Mouse (Mus musculus): Measurements from ENCODE around the gene Olfr859. TPM values are rescaled to one million over a fixed set of nuclear protein-coding genes. Genes with fewer than 3 reads are reported as not detected.
"Not testable (repeated sequence)": the region's sequence is repeated elsewhere in the genome, so short reads cannot be mapped to it uniquely, and the experiment has no call there.

The Olfr859 gene
- not detected in 2 replicates for polyA plus RNA-seq (2014; fragmentation: Nextera tagmentation; extraction: Ambion mirVana)

DNA sequence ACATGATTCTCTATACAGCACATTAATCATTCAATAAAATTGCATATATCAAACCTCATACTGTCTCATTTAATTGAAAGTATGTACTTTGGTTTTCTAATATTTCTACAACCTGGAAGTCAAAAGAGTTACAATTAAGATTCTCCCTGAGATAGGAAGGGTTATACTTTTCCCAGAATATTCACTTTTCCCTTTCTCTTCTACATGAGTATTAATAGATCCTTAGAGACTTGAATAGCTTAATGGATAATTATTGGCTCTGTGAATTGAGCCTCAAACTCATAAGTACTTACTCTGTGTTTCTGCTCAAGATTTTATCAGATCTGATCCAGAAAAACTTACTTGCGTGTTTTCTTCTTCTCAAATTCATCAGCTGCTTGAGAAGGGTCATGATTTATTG lies at the start of gene Olfr859:
Gene Olfr859, plus strand, starts transcription at position 301 of the 400 bp plus-strand sequence.
- H3K4me2 ChIP-seq (ENCODE audit: low read depth, low read length); H3K4me3 ChIP-seq (ENCODE audit: low read depth, low read length); H3K27me3 ChIP-seq (ENCODE audit: control insufficient read depth, insufficient read depth, low read length); H3K27ac ChIP-seq (replicated peaks; ENCODE audit: low read depth, low read length); ATAC-seq (replicated peaks; ENCODE audit: insufficient number of reproducible peaks, low FRiP score, low TSS enrichment, low read depth); H3K9ac ChIP-seq (replicated peaks; ENCODE audit: low read length); DNase-seq (ENCODE audit: low spot score); H3K36me3 ChIP-seq (replicated peaks; ENCODE audit: control insufficient read depth, insufficient read depth, low read depth, low read length); H3K4me1 ChIP-seq (ENCODE audit: control insufficient read depth, insufficient read depth, low read length); H3K9me3 ChIP-seq (replicated peaks; ENCODE audit: control insufficient read depth, low read length): not testable (repeated sequence)
- WGBS: 73% methylated on average over 1 of the region's 1 CpGs

DNA sequence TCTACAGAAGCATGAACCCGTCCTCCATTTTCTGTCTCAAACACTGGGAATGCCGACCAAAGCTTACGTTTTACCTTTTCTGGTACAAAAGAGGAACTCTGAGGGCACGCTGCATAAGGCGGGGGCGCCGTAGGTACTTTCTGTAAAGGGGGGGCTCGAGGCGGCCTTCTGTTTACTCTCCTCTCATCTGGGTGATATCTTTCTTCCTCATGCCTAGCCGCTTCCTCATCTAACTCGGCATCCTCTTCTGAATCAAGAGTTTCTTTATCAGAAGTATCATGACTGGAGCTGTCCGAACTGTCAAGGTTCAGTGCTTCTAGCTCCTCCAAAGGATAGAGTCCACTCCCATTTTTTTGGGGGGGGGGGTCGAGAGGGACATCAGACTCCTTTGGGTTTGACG lies 35.6 kb upstream of the Olfr859 start:
- H3K9me3 ChIP-seq (replicated peaks; ENCODE audit: control insufficient read depth, low read length): no peaks in the 10 kb centered on the region; the same call in 1 of the 2 replicates
- DNase-seq (ENCODE audit: low spot score) (no peak), ATAC-seq (replicated peaks; ENCODE audit: insufficient number of reproducible peaks, low FRiP score, low TSS enrichment, low read depth) (no peak)
- H3K9ac ChIP-seq (replicated peaks; ENCODE audit: low read length): no peak overlapping the region
- no peak overlapping the region for H3K27ac ChIP-seq (replicated peaks; ENCODE audit: low read depth, low read length)
- no peak overlapping the region for H3K4me2 ChIP-seq (ENCODE audit: low read depth, low read length)
- WGBS: 87% methylated on average over 14 of the region's 14 CpGs
- no peak overlapping the region for H3K4me3 ChIP-seq (ENCODE audit: low read depth, low read length)
- no peaks in the 10 kb centered on the region for H3K27me3 ChIP-seq (ENCODE audit: control insufficient read depth, insufficient read depth, low read length)
- no peaks in the 10 kb centered on the region for H3K36me3 ChIP-seq (replicated peaks; ENCODE audit: control insufficient read depth, insufficient read depth, low read depth, low read length)
- no peaks in the 10 kb centered on the region for H3K4me1 ChIP-seq (ENCODE audit: control insufficient read depth, insufficient read depth, low read length)

DNA sequence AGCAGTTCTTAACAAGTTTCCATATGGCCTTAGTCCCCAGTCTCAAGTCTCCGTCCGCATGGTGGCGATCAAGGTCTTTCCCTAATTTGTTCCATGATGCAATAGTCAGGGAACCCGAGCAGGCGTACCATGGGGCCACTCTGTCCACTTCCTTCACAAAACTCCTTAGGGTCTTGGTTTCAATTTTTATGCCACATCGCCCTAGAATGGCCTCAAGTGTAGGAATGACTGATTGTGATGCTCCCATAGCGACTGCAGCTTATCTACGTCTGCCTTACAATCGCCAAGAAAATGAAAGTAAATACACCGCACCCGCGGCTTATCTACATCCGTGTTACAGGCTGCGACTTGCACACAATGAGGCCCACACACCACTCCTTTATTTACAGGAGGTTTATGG lies 35.0 kb upstream of the Olfr859 start:
- ATAC-seq (replicated peaks; ENCODE audit: insufficient number of reproducible peaks, low FRiP score, low TSS enrichment, low read depth) (no peak), DNase-seq (ENCODE audit: low spot score) (no peak)
- no peak overlapping the region for H3K4me2 ChIP-seq (ENCODE audit: low read depth, low read length)
- 89% methylated on average over 14 of the region's 14 CpGs for WGBS
- H3K9me3 ChIP-seq (replicated peaks; ENCODE audit: control insufficient read depth, low read length): no peaks in the 10 kb centered on the region; the same call in 1 of the 2 replicates
- no peak overlapping the region for H3K27ac ChIP-seq (replicated peaks; ENCODE audit: low read depth, low read length)
- no peak overlapping the region for H3K4me3 ChIP-seq (ENCODE audit: low read depth, low read length)
- H3K4me1 ChIP-seq (ENCODE audit: control insufficient read depth, insufficient read depth, low read length): no peaks in the 10 kb centered on the region
- no peak overlapping the region for H3K9ac ChIP-seq (replicated peaks; ENCODE audit: low read length)
- no peaks in the 10 kb centered on the region for H3K27me3 ChIP-seq (ENCODE audit: control insufficient read depth, insufficient read depth, low read length)
- H3K36me3 ChIP-seq (replicated peaks; ENCODE audit: control insufficient read depth, insufficient read depth, low read depth, low read length): no peaks in the 10 kb centered on the region

DNA sequence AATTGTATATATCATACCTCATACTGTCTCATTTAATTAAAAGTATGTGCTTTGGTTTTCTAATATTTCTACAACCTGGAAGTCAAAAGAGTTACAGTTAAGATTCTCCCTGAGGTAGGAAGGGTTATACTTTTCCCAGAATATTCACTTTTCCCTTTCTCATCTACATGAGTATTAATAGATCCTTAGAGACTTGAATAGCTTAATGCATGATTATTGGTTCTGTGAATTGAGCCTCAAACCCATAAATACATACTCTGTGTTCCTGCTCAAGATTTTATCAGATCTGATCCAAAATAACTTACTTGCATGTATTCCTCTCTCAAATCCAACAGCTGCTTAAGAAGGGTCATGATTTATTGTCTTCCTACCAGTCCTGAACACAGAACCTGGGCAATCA lies 24.7 kb upstream of the Olfr859 start, which contains the start of gene Olfr58:
Gene Olfr58, plus strand, starts transcription at position 301 of the 400 bp plus-strand sequence.
- H3K9ac ChIP-seq (replicated peaks; ENCODE audit: low read length): no peak within 1 kb of the TSS
- no peak within 1 kb of the TSS for H3K27ac ChIP-seq (replicated peaks; ENCODE audit: low read depth, low read length)
- no peak for DNase-seq (ENCODE audit: low spot score)
- H3K4me1 ChIP-seq (ENCODE audit: control insufficient read depth, insufficient read depth, low read length): no peaks in the 10 kb centered on the region
- H3K36me3 ChIP-seq (replicated peaks; ENCODE audit: control insufficient read depth, insufficient read depth, low read depth, low read length): no peaks in the 10 kb centered on the region
- H3K4me3 ChIP-seq (ENCODE audit: low read depth, low read length): no peak within 1 kb of the TSS
- ATAC-seq (replicated peaks; ENCODE audit: insufficient number of reproducible peaks, low FRiP score, low TSS enrichment, low read depth): no peak
- no peaks in the 10 kb centered on the region for H3K27me3 ChIP-seq (ENCODE audit: control insufficient read depth, insufficient read depth, low read length)
- no peak within 1 kb of the TSS for H3K4me2 ChIP-seq (ENCODE audit: low read depth, low read length)
- H3K9me3 ChIP-seq (replicated peaks; ENCODE audit: control insufficient read depth, low read length): no peaks in the 10 kb centered on the region

DNA sequence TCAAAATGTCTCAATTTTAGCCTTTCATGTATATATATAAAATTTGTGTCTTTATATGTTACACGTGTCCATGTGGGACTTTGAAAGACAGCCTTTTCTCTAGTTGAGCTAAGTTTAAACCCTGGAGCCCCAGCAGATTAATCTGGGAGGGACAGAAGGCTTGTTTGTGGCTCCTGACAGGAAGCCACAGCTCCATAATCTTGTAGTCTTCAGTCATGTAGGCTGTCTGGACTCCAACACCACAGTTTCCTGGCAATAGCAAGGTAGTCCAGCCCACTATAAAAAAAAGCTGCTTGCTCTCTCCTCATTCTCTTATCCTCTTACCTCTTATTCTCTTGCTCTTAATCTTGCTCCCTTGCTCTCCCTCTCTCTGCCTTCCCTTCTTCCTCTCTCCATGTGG lies 1.7 kb upstream of the Olfr859 start:
- WGBS: 57% methylated on average over 1 of the region's 1 CpGs
- DNase-seq (ENCODE audit: low spot score) (no peak), ATAC-seq (replicated peaks; ENCODE audit: insufficient number of reproducible peaks, low FRiP score, low TSS enrichment, low read depth) (no peak)
- Histone ChIP-seq H3K4me2 (ENCODE audit: low read depth, low read length) (no peak overlapping the region), H3K9ac (replicated peaks; ENCODE audit: low read length) (no peak overlapping the region), H3K27me3 (ENCODE audit: control insufficient read depth, insufficient read depth, low read length) (no peaks in the 10 kb centered on the region), H3K9me3 (replicated peaks; ENCODE audit: control insufficient read depth, low read length) (no peaks in the 10 kb centered on the region), H3K36me3 (replicated peaks; ENCODE audit: control insufficient read depth, insufficient read depth, low read depth, low read length) (no peaks in the 10 kb centered on the region), H3K4me1 (ENCODE audit: control insufficient read depth, insufficient read depth, low read length) (no peaks in the 10 kb centered on the region), H3K4me3 (ENCODE audit: low read depth, low read length) (no peak overlapping the region), H3K27ac (replicated peaks; ENCODE audit: low read depth, low read length) (no peak overlapping the region)

DNA sequence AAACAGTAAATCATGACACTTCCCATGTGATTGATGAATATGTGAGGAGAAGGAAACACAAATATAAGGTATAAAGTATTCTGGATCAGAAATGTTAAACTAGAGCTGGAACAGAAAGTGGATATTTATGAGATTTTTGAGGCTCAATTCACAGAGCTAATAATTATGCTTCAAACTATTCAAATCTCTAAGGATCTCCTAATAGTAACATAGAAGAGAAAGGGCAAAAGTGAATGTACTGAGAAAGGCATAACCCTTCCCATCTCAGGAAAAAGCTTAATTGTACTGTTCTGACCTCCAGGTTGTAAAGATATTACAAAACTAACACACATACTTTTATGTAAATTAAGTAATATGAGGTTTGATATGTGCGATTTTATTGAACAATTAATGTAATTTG lies 44.9 kb downstream of the Olfr859 start, which contains the start of gene Olfr860:
Gene Olfr860, minus strand, starts transcription at position 101 of the 400 bp plus-strand sequence.
- Histone ChIP-seq H3K27ac (replicated peaks; ENCODE audit: low read depth, low read length) (no peak within 1 kb of the TSS), H3K4me1 (ENCODE audit: control insufficient read depth, insufficient read depth, low read length) (no peaks in the 10 kb centered on the region), H3K4me3 (ENCODE audit: low read depth, low read length) (no peak within 1 kb of the TSS), H3K9ac (replicated peaks; ENCODE audit: low read length) (no peak within 1 kb of the TSS), H3K9me3 (replicated peaks; ENCODE audit: control insufficient read depth, low read length) (no peaks in the 10 kb centered on the region), H3K27me3 (ENCODE audit: control insufficient read depth, insufficient read depth, low read length) (no peaks in the 10 kb centered on the region), H3K4me2 (ENCODE audit: low read depth, low read length) (no peak within 1 kb of the TSS), H3K36me3 (replicated peaks; ENCODE audit: control insufficient read depth, insufficient read depth, low read depth, low read length) (no peaks in the 10 kb centered on the region)
- DNase-seq (ENCODE audit: low spot score): no peak
- ATAC-seq (replicated peaks; ENCODE audit: insufficient number of reproducible peaks, low FRiP score, low TSS enrichment, low read depth): no peak
- 83% methylated on average over 1 of the region's 1 CpGs for WGBS

Other genes starting within 250 kb of the Olfr859 start
- gene Olfr854, start 237.5 kb upstream of the Olfr859 start, polyA plus RNA-seq (2014; fragmentation: Nextera tagmentation; extraction: Ambion mirVana): not detected in 2 replicates
- not detected in 2 replicates for gene Olfr855, start 222.3 kb upstream of the Olfr859 start, polyA plus RNA-seq (2014; fragmentation: Nextera tagmentation; extraction: Ambion mirVana)
- 37.0 and 37.2 TPM in 2 replicates for gene Zfp317, start 182.8 kb upstream of the Olfr859 start, polyA plus RNA-seq (2014; fragmentation: Nextera tagmentation; extraction: Ambion mirVana)
- gene Olfr857, start 95.5 kb upstream of the Olfr859 start, polyA plus RNA-seq (2014; fragmentation: Nextera tagmentation; extraction: Ambion mirVana): not detected in 2 replicates
- gene Olfr58, start 24.6 kb upstream of the Olfr859 start, polyA plus RNA-seq (2014; fragmentation: Nextera tagmentation; extraction: Ambion mirVana): not detected in 2 replicates
- not detected in 2 replicates for gene Olfr860, start 44.8 kb downstream of the Olfr859 start, polyA plus RNA-seq (2014; fragmentation: Nextera tagmentation; extraction: Ambion mirVana)
- gene Olfr862, start 83.1 kb downstream of the Olfr859 start, polyA plus RNA-seq (2014; fragmentation: Nextera tagmentation; extraction: Ambion mirVana): not detected in 2 replicates
- 0.20 and 0.28 TPM in 2 replicates for gene Olfr77, start 112.0 kb downstream of the Olfr859 start, polyA plus RNA-seq (2014; fragmentation: Nextera tagmentation; extraction: Ambion mirVana)
- not detected in 2 replicates for gene Olfr866, start 223.1 kb downstream of the Olfr859 start, polyA plus RNA-seq (2014; fragmentation: Nextera tagmentation; extraction: Ambion mirVana)